Mouse (Mus musculus) embryonic facial prominence, embryonic 12.5 days (tissue): Measurements from ENCODE around the gene Mapre3. TPM values are rescaled to one million over a fixed set of nuclear protein-coding genes. Genes with fewer than 3 reads are reported as not detected.
A peak's percentile ranks its signal among the peaks of the same experiment; 100 is the strongest.

ENCODE experiments used
- ATAC-seq: fragments of 200-750 bp; cut with Nextera tagmentation; 2 replicates; pipeline ENCODE4 v1.8.0; 2017; ENCODE audit not compliant: insufficient number of reproducible peaks, insufficient read depth, low FRiP score, low TSS enrichment
- H3K27ac ChIP-seq: fragments of 300-500 bp; sonication (generic); 2 replicates; pipeline ENCODE4 v1.5.1; 2016; ENCODE audit warnings: mild to moderate bottlenecking
- H3K27me3 ChIP-seq: fragments of 300-500 bp; sonication (generic); 2 replicates; pipeline ENCODE4 v1.6.1; 2016; ENCODE audit warnings: mild to moderate bottlenecking, moderate library complexity
- H3K36me3 ChIP-seq: fragments of 300-500 bp; sonication (generic); 2 replicates; pipeline ENCODE4 v1.6.1; 2016; ENCODE audit warnings: mild to moderate bottlenecking
- H3K4me1 ChIP-seq: fragments of 300-500 bp; sonication (generic); 2 replicates; pipeline ENCODE4 v1.6.1; 2016
- H3K4me2 ChIP-seq: fragments of 300-500 bp; sonication (generic); replicated peaks from 2 replicates; pipeline ENCODE4 v1.6.1; 2016; ENCODE audit warnings: mild to moderate bottlenecking, moderate library complexity
- H3K4me3 ChIP-seq: fragments of 300-500 bp; sonication (generic); 2 replicates; pipeline ENCODE4 v1.5.1; 2016; ENCODE audit warnings: mild to moderate bottlenecking
- H3K9ac ChIP-seq: fragments of 300-500 bp; sonication (generic); 2 replicates; pipeline ENCODE4 v1.6.1; 2016; ENCODE audit warnings: mild to moderate bottlenecking, moderate library complexity
- H3K9me3 ChIP-seq: fragments of 300-500 bp; sonication (generic); 2 replicates; pipeline ENCODE4 v1.6.1; 2016; ENCODE audit warnings: mild to moderate bottlenecking, moderate library complexity
- WGBS: fragments of 180-500 bp; shearing (Covaris S2); methylation state at CpG from one replicate; pipeline ENCODE4 v1.1.7; 2016; 5-methylcytosine and 5-hydroxymethylcytosine counted together
- polyA plus RNA-seq: library from polyadenylated mRNA; unstranded; fragments of >200 nt; fragmentation: Nextera tagmentation; extraction: Ambion mirVana; gene quantifications from 2 replicates; pipeline ENCODE4 v1.2.1, GENCODE M21; 2016

Gene Mapre3
- polyA plus RNA-seq, 1 experiment from 2014 or later = 29.3 TPM

DNA sequence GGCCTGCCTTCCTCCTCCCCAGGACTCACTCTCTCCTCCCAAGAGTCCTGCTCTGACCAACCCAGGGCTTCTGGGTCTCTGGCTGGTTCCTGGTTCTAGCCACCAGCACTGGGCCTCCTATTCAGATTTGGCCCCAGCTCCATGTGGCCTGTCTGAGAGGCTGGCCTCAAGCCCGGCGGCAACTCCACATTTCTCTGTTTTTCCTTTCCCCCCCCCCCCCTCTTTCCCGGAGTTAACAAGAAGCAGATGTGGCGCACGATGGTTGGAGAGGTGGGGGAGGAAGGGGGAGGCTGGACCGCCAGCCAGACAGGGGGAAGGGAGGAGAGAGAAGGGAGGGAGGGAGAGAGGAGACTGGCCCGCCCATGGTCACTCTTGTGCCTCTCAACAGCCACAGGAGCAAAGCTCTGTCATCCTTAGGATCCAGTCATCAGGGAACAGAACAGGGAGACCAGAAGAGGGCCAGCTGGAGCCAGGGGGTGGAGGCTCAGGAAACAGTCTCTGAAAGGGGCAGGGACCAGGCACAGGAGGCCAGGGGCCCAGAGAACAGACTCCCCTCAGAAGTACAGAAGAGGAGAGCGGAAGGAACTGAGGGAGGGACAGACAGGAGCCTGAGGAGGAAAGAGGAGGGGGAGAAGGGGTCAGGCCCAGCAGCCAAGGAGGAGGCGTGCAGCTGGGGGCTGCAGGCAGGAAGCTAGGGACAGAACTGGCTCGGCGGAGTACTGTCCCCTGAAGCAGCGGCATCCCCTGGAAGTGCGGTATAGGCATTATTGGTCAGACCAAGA lies 98.8 kb downstream of the Mapre3 start, which contains the start of gene Emilin1:
Gene Emilin1 (plus strand): TSS at position 343 of the 782 bp plus-strand sequence.
- 10% methylated on average over 13 of the region's 13 CpGs for WGBS
- Histone ChIP-seq H3K9ac (peak within 1 kb of the TSS; percentile 86), H3K27me3 (no peaks in the 10 kb centered on the region), H3K36me3 (peaks cover 15% of the 10 kb centered on the region), H3K4me1 (peaks cover 62% of the 10 kb centered on the region), H3K4me3 (peak within 1 kb of the TSS; percentile 59), H3K9me3 (no peaks in the 10 kb centered on the region), H3K4me2 (peak within 1 kb of the TSS; percentile 91), H3K27ac (peak within 1 kb of the TSS; percentile 96)
- peak; percentile 62 for ATAC-seq

DNA sequence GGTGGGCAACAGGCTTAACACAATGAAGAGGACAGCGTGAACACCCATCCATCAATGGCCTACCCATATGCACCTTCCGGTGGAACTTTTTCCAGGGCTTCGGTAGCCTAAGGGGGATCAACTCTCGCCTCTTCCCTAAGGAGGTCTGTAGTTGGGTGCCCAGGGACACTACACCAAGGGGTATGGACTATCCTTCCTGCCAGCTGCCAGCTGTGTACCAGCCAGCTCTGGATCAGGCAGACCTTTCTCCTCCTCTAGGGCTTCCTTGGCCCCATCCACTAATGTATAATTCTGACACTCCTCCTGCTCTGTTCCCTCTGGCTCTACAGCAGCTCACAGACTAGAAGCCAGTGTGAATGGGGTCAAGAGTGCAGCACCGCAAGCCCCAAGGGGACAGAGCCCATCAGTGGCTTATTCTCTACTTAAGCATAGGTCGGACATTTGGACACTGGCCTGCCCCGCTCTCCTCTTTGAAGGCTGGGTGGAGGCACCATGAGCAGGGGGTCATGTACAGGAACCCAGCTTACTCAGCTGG lies 99.7 kb downstream of the Mapre3 start:
- Histone ChIP-seq H3K36me3 (peaks cover 24% of the 10 kb centered on the region), H3K4me2 (peak overlapping the region; percentile 91), H3K27me3 (no peaks in the 10 kb centered on the region), H3K4me3 (peak overlapping the region; percentile 59), H3K4me1 (peaks cover 60% of the 10 kb centered on the region), H3K9ac (peak overlapping the region; percentile 86), H3K9me3 (no peaks in the 10 kb centered on the region), H3K27ac (peak overlapping the region; percentile 96)
- 13% methylated on average over 7 of the region's 7 CpGs for WGBS
- no peak for ATAC-seq

DNA sequence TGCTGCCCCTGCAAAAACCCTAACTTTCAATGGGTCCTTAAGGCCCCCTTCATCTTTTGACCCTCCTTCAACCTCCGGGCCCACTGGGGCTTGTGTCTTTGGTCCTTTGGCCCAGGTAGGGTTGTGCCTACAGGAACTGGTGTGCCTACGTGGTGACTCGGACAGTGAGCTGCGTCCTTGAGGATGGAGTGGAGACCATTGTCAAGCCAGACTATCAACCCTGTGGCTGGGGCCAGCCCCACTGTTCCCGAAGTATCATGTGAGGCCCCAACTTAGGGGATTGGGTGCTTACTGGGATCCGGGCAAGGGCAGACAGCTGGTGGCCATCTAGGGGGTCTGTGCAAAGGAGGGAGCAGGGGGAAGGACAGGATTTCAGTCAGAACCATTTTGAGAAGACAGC lies 100.4 kb downstream of the Mapre3 start:
- no peak for ATAC-seq
- Histone ChIP-seq H3K4me3 (peak overlapping the region; percentile 59), H3K4me2 (peak overlapping the region; percentile 91), H3K27ac (peak overlapping the region; percentile 96), H3K4me1 (peaks cover 54% of the 10 kb centered on the region), H3K36me3 (peaks cover 31% of the 10 kb centered on the region), H3K9me3 (no peaks in the 10 kb centered on the region), H3K9ac (peak overlapping the region; percentile 86), H3K27me3 (no peaks in the 10 kb centered on the region)
- WGBS = 36% methylated on average over 6 of the region's 6 CpGs

DNA sequence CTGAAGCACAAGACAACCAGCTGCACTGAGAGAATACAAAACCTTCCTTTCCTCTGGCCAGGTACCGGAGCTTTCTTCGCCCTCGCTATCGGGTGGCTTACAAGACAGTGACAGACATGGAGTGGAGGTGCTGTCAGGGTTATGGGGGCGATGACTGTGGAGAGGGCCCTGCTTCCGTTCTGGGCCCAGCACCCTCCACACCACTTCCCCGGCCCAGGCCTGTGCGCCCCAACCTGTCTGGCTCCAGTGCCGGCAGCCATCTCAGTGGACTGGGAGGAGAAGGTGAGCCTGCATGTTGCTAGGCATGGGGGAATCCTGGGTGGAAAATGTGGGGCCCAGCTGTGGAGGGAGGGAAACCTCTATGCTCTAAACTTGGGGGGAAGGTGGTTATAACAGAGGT lies 101.0 kb downstream of the Mapre3 start:
- Histone ChIP-seq H3K27ac (peak overlapping the region; percentile 96), H3K27me3 (no peaks in the 10 kb centered on the region), H3K4me1 (peaks cover 53% of the 10 kb centered on the region), H3K9me3 (no peaks in the 10 kb centered on the region), H3K4me3 (peak overlapping the region; percentile 59), H3K4me2 (peak overlapping the region; percentile 91), H3K9ac (peak overlapping the region; percentile 86), H3K36me3 (peaks cover 37% of the 10 kb centered on the region)
- WGBS = 25% methylated on average over 9 of the region's 9 CpGs
- ATAC-seq = no peak; the same call in 1 of the 2 replicates

Other genes starting within 250 kb of the Mapre3 start
- 0.87 and 1.1 TPM in 2 replicates for gene Kcnk3, start 226.5 kb upstream of the Mapre3 start, polyA plus RNA-seq
- 24.4 and 24.7 TPM in 2 replicates for gene Slc35f6, start 166.7 kb upstream of the Mapre3 start, polyA plus RNA-seq
- 349 and 350 TPM in 2 replicates for gene Cenpa, start 147.9 kb upstream of the Mapre3 start, polyA plus RNA-seq
- gene Dpysl5, start 103.1 kb upstream of the Mapre3 start, polyA plus RNA-seq = 16.3 and 18.2 TPM in 2 replicates
- 78.5 and 85.9 TPM in 2 replicates for gene Tmem214, start 53.4 kb downstream of the Mapre3 start, polyA plus RNA-seq
- 31.9 and 34.1 TPM in 2 replicates for gene Agbl5, start 74.1 kb downstream of the Mapre3 start, polyA plus RNA-seq
- gene Ost4, start 93.1 kb downstream of the Mapre3 start, polyA plus RNA-seq = 346 and 376 TPM in 2 replicates
- gene Emilin1, start 98.8 kb downstream of the Mapre3 start, polyA plus RNA-seq = 248 and 252 TPM in 2 replicates
- 13.7 and 14.2 TPM in 2 replicates for gene Khk, start 106.8 kb downstream of the Mapre3 start, polyA plus RNA-seq
- 4.5 and 5.7 TPM in 2 replicates for gene Cgref1, start 130.9 kb downstream of the Mapre3 start, polyA plus RNA-seq
- gene Preb, start 145.7 kb downstream of the Mapre3 start, polyA plus RNA-seq = 129 and 133 TPM in 2 replicates
- gene Tcf23, start 154.0 kb downstream of the Mapre3 start, polyA plus RNA-seq = not detected in 2 replicates
- 117 and 118 TPM in 2 replicates for gene Atraid, start 233.7 kb downstream of the Mapre3 start, polyA plus RNA-seq
- gene Slc5a6, start 234.3 kb downstream of the Mapre3 start, polyA plus RNA-seq = 11.8 and 12.4 TPM in 2 replicates
- 40.6 and 41.0 TPM in 2 replicates for gene Cad, start 240.1 kb downstream of the Mapre3 start, polyA plus RNA-seq